Mouse (Mus musculus) left cerebral cortex, postnatal 25 days (tissue): ENCODE data around the gene Fmo5. TPM values are rescaled to one million over a fixed set of nuclear protein-coding genes. Genes with fewer than 3 reads are reported as not detected.
A peak's percentile ranks its signal among the peaks of the same experiment; 100 is the strongest.

Experiments used
- DNase-seq, 2 experiments: peaks; one replicate each; pipeline ENCODE4 v3.0.0; 2022; ENCODE audit warnings: low spot score in 2 of 2, mixed read lengths in 1 of 2
- intact Hi-C: fragments of 180-260 bp; cut with DNase I; formaldehyde crosslinking; loops from one replicate; pipeline ENCODE4 v1.15.1; 2025
- total RNA-seq, 2 experiments: library from RNA; stranded (reverse); gene quantifications; 2 replicates each; pipeline ENCODE4 v1.2.3; 2021

Fmo5 gene
- total RNA-seq, 2 experiments from 2014 or later: 2.5 to 4.1 TPM

GRCm38 (mm10) chr3:97629941-97630340 lies 1.3 kb downstream of the Fmo5 start:
- DNase-seq: no peak
- intact Hi-C loops: no loop called here

GRCm38 (mm10) chr3:97630746-97631145 lies 2.1 kb downstream of the Fmo5 start:
- intact Hi-C loops: no loop called here
- DNase-seq: no peak

DNA sequence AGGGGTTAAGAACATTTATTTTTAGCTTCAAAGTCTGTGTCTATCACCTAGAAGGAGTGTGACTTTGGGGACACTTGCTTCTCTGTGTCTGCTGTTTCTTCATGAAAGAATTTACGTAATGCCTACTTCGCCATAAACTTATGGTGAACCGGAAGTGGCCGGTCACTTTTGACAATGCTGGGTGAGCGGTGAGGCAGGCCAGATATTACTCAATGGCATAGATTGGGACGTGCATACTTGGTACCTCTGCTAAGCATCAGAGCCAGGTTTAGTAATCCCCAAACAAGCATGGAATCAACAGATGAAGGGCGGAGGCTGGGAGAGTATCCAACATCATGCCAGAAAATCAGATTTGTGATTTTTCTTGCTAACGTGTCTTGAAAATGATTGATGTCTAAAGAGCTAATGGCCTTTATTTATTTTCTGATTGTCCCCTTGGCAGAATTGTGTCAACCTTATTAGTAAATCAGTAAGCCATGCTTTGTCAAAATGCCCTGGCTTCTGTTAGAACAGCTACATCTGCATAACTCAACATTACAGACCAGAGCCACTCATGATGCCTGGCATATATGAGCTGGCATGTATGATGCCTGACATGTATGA lies 2.8 kb downstream of the Fmo5 start:
- intact Hi-C loops: no loop called here
- no peak for DNase-seq

- intact Hi-C loops: no loop called here
- no peak for DNase-seq
Measured at GRCm38 (mm10) chr3:97633456-97633855, 4.9 kb downstream of the Fmo5 start.

- DNase-seq: peak in 1 of 2 experiments; percentile 8
- intact Hi-C loops: no loop called here
Measured at GRCm38 (mm10) chr3:97634288-97634761, 5.7 kb downstream of the Fmo5 start.

GRCm38 (mm10) chr3:97641396-97641795 lies 12.8 kb downstream of the Fmo5 start:
- intact Hi-C loops: no loop called here
- DNase-seq: no peak

DNA sequence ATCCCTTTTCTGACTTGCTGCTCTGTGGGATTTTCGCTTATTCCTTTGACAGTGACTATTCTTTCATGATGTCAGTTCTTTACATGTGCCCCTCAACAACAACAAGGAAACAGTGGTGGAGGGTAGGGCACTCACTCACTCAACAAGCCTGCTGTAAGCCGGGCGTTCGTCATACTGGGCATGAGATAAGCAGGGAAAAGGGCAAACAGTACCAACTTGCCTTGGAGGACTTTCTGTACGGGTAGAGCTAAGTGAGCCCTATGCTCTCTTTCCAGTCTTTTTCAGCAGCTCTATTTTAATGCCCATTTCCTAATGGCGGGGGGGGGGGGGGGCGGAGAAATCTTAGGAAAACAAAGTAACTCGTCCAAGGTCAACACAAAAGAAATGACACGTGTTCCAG lies 13.4 kb downstream of the Fmo5 start:
- intact Hi-C loops: no loop called here

DNA sequence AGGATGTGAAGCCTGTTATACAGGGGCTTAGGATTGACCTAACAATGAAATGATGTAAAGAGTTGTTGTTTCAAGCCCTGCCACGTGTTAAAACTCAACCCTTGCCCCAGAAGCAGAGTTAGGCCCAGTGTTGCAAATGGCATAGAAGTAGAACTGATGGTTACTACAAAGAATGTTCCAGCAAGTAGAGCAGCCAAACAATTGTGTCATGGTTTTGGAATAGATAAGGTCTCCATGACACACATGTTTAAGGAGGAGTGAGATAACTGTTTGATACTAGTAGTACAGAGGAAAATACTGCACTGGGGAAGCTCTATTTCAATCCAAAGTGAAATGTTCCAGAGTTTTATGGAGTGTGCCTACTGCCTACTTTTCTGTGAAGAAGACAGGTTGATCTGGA lies 19.9 kb downstream of the Fmo5 start:
- no peak for DNase-seq
- intact Hi-C loops: no loop called here

More for the DNA sequence above, 13.4 kb downstream of the Fmo5 start:
- DNase-seq: no peak

GRCm38 (mm10) chr3:97649022-97649421 lies 20.4 kb downstream of the Fmo5 start:
- intact Hi-C loops: no loop called here
- no peak for DNase-seq

DNA sequence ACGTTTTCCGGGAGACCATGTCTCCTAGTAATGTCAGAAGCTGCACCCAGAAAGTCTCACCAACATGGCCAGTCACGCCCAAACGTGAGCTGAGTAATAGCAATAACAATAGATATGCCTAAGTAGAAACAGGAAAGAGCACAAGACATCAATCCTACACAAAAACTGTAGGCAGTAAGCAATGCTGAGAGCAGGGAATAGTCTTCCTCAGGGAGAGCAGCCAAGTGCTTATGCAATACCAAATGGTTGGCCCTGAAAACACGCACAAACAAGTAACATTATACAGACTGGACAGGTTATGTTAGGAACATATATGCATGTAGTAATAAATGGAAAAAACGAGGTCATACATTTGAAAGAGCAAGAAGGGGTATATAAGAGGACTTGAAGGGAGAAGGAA lies 20.9 kb downstream of the Fmo5 start:
- no peak for DNase-seq

DNA sequence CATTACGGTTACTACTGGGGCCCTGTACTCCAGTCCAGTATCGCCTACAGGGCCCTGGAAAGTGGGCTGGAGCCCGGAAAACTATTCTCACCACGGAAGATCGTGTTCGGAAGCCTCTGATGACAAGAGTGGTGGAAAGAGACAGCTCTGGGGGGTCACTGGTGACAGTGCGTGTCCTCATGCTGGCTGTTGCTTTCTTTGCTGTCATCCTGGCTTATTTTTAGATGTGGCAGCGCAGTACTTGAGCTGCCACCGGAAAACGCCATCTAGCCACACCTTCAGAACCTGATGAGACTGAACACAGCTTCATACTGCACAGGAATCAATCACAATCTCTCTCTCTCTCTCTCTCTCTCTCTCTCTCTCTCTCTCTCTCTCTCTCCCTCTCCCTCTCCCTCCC lies 23.0 kb downstream of the Fmo5 start:
- intact Hi-C loops: no loop called here
- no peak for DNase-seq

More for the DNA sequence above, 20.9 kb downstream of the Fmo5 start:
- intact Hi-C loops: no loop called here

- intact Hi-C loops: no loop called here
- DNase-seq: no peak
Measured at GRCm38 (mm10) chr3:97653781-97654180, 25.2 kb downstream of the Fmo5 start.

- no peak for DNase-seq
- intact Hi-C loops: no loop called here
Measured at GRCm38 (mm10) chr3:97654901-97655300, 26.3 kb downstream of the Fmo5 start.

- intact Hi-C loops: loop anchor here (1.0 kb wide), 1 partner anchor 48 kb away; the partner anchor contains the start of gene Chd1l
- DNase-seq: peak; percentile 98 to 99
Measured at GRCm38 (mm10) chr3:97657655-97658411, 29.2 kb downstream of the Fmo5 start, which contains the start of gene Prkab2. Prkab2 (plus strand) TSS chr3:97658193.

DNA sequence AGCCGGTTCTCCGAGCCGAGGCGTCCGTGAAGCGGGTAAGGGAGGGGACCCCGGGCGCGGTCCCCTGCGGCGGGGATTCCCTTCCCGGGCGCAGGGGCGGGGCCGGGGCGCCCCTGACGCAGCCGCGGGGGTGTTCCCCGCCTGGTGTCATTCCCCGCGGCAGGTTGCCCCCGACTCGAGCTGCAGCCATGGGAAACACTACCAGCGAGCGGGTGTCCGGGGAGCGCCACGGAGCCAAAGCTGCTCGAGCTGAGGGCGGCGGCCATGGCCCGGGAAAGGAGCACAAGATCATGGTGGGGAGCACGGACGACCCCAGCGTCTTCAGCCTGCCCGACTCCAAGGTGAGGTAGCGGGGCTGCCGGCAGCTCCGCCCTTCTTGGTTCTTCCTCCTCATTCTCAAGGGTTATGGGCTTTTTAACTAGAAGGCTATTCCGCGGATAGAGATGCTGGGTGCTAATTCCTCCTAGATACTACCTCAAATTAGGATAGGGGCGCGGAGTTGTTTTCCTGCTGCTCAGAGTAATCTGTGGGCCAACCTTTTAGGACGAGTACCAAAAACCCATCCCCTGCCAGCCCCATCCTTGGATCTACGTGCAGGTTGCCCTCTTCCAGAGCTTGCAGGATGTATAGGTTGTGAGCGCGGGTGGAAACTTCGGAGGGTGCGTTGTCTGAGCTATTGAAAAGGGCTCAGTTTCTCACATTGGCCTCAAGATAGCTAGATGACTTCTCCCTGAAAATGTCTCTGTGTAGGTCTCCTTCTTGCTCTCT lies 30.0 kb downstream of the Fmo5 start:
- intact Hi-C loops: loop anchor here (1.0 kb wide), 1 partner anchor 48 kb away; the partner anchor contains the start of gene Chd1l

DNA sequence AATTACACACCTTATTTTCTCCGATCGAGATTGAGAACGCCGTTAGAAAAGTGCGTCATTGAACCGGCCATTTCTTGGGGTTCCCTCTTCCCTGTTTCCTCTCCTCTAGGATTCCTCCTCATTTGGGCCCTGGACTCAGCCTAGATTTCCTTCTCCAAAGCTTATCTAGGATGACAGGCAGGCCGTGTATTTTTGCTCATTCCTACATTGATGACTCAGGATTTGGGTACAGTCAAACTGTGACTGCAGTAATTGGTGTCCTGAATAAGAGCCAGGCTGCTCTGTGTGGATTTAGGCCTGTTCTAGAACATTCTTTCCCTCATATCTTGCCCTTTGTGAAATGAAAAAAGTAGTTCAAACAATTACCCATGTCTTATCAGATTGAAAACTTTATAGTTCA lies 31.1 kb downstream of the Fmo5 start:
- DNase-seq: peak in 1 of 2 experiments; percentile 52
- intact Hi-C loops: no loop called here

More for the DNA sequence above, 30.0 kb downstream of the Fmo5 start:
- peak in 1 of 2 experiments; percentile 22 for DNase-seq

DNA sequence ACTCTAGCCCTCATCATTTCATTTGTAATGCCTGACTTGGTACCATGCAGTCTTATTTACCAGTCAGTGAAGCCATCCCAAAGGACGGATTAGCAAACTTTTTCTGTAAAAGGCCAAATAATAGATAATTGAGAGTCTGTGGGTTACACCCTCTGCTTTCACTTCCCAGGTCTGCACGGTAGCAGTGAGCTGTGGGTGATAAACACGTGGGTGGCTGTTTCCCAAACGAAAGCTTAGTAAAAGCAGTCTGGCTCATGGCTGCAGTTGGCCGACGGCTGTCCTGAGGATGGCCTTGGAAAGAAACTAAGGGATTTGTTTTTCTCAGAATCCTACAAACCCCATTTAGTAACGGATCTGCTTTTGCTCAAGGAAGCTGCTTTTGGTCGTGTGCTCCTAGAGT lies 32.6 kb downstream of the Fmo5 start:
- no peak for DNase-seq
- intact Hi-C loops: no loop called here

GRCm38 (mm10) chr3:97665525-97665924 lies 36.9 kb downstream of the Fmo5 start:
- DNase-seq: no peak
- intact Hi-C loops: no loop called here

GRCm38 (mm10) chr3:97666154-97666553 lies 37.5 kb downstream of the Fmo5 start:
- DNase-seq: no peak
- intact Hi-C loops: no loop called here

- DNase-seq: no peak
- intact Hi-C loops: no loop called here
Measured at GRCm38 (mm10) chr3:97667093-97667675, 38.6 kb downstream of the Fmo5 start.
